Mouse (Mus musculus) gastrocnemius, adult 2 months (tissue): ENCODE data around the gene Rpl18a. TPM values are rescaled to one million over a fixed set of nuclear protein-coding genes. Genes with fewer than 3 reads are reported as not detected.
A peak's percentile ranks its signal among the peaks of the same experiment; 100 is the strongest.

Source experiments
- DNase-seq: peaks from one replicate; pipeline ENCODE4 v3.0.0; 2022
- H3K27ac ChIP-seq: fragments of 200-600 bp; 2 replicates; pipeline ENCODE4 v1.8.1; 2022; ENCODE audit warnings: mild to moderate bottlenecking
- H3K4me3 ChIP-seq: fragments of 200-600 bp; 2 replicates; pipeline ENCODE4 v1.8.1; 2022; ENCODE audit warnings: mild to moderate bottlenecking, moderate library complexity
- CTCF ChIP-seq: fragments of 200-600 bp; IDR thresholded peaks from 2 replicates; pipeline ENCODE4 v1.8.1; 2022; ENCODE audit warnings: antibody characterized with exemption, mild to moderate bottlenecking, moderate library complexity
- intact Hi-C: fragments of 180-260 bp; cut with DNase I; formaldehyde crosslinking; loops from one replicate; pipeline ENCODE4 v1.15.1; 2025
- total RNA-seq, 2 experiments: library from RNA; stranded (reverse); gene quantifications; 2 replicates each; pipeline ENCODE4 v1.2.3; 2021

The Rpl18a gene
- total RNA-seq, 2 experiments from 2014 or later = 932 to 1,039 TPM

DNA sequence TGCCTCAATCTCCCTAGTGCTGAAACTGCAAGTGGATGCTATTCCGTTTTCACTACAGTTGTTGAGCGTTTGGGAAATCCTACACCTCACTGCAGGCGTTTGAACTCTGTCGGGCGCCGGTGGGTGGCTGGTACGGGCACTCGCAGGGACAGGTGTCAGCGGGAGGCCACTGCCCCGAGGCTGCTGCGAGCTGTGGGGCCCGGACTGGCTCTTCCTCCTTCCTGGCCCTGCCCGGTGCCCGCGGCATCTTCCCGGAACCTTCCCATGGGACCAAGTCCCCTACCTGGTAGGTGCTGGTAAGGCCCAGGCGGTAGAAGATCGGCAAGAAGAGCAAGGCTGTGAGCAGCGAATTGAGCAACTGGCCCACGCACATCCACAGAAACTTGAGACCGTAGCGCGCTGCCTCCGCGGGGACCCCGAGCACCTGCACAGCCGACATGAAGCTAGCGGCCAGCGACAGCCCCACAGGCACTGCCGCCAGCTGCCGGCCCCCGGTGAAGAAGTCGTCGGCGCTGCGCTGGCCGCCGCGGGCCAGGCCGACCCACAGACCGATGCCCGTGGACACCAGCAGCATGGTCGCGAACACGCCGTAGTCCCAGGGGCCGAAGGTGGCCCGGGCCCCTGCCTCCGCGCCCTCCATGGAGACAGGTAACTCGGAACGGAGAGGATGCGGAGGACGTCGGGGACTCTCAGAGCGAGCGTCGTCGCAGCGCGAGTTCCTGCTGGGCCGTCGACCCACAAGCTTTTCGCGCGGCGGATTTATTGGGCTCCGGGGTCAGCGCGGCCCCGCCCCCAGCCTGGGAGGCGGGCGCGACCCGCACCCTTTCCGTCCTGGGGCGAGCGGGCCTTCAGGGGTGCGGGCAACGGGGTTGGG is 5.0 kb downstream of the Rpl18a start, which contains the start of gene Slc5a5:
Gene Slc5a5 (minus strand): TSS at position 736 of the 874 bp plus-strand sequence.
- TF ChIP-seq CTCF = no peak
- peak within 1 kb of the TSS; percentile 26 for H3K4me3 ChIP-seq
- intact Hi-C loops = loop anchor here (2.0 kb wide), 1 partner anchor 17 kb away; no protein-coding TSS in a partner anchor

DNA sequence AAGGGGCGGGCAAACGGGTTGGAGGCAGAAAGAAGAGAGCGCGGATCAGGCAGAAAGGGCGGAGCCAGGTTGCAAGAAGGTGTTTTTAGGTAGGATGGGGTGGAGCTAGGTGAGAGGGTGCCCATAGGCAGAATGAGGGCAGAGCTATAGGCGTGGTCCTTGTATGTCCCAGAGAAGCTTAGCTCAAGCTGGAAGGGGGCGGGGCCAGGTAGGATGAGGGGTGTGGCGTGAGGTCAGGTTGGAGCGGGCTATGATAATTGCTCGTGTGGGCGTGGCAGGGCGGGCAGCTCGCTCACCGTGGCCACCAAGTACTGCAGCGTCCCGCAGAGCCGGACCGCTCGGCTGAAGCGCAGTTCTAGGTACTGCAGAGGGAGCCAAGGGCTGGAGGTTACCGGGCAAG is 5.9 kb downstream of the Rpl18a start:
- no peak overlapping the region for H3K27ac ChIP-seq

More for the DNA sequence above, 5.0 kb downstream of the Rpl18a start, which contains the start of gene Slc5a5:
- peak; percentile 33 for DNase-seq
- no peak within 1 kb of the TSS for H3K27ac ChIP-seq

DNA sequence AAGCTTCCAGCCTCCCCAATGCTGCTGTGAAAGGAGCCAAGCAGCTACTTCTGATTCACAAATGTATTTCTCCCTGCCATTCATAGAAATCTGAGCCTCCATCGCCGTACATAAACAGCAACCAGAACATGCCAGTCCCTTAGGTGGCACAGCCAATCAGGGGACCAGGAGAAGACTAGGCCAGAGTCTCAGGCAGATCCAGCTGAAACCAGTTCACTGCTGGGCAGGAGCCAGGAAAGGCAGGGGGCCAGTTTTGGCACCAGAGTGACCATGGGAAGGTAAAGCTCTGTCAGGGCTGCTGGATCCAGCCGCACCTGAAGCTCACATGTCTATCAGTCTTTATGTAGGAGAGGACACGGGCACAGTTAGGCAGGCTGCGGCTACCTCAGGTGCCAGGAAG is 6.6 kb downstream of the Rpl18a start:
- H3K4me3 ChIP-seq = no peak overlapping the region
- TF ChIP-seq CTCF = no peak
- intact Hi-C loops = no loop called here
- no peak for DNase-seq
- H3K27ac ChIP-seq = no peak overlapping the region

More for the DNA sequence above, 5.9 kb downstream of the Rpl18a start:
- intact Hi-C loops = no loop called here
- H3K4me3 ChIP-seq = no peak overlapping the region
- no peak for TF ChIP-seq CTCF
- DNase-seq = no peak

DNA sequence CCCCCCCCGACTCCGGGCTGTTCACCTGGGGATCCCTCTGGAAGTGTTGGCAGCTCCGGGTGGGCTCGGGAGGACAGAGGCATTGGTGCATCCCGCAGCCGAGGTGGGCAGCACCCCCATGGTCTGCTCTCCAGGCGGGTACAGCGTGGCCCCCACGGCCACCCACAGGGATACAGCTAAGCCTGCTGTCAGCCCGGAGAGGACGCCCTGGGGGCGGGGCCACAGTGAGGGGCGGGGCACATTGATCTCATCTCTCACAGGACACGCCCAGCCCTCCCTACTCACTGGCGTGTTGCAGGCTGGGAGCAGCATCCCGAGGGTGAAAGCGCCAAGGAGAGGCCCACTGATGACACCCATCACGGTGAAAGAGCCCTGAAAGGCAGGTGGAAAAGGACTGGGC is 9.5 kb downstream of the Rpl18a start:
- no peak for DNase-seq
- TF ChIP-seq CTCF = no peak
- no peak overlapping the region for H3K27ac ChIP-seq
- no peak overlapping the region for H3K4me3 ChIP-seq
- intact Hi-C loops = no loop called here

DNA sequence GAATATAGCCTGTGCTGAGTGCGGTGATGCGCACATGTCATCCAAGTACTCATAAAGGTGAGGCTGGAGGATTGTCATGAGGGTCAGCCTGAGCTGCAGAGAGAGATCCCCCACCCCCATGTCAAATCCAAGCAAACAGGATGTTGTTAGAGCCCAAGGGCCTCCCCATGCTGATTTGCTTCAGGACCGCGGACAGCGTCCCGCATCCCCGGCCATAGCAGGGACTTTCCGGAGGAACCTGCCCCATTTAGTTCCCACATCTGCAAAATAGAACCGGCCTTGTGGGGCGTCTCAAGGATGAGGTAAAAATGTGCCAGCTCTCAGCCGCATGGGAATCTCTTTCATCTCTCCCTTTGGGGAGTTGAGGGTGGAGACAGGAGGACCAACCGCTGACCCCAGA is 11.6 kb downstream of the Rpl18a start:
- TF ChIP-seq CTCF = no peak
- no peak overlapping the region for H3K4me3 ChIP-seq
- intact Hi-C loops = no loop called here

DNA sequence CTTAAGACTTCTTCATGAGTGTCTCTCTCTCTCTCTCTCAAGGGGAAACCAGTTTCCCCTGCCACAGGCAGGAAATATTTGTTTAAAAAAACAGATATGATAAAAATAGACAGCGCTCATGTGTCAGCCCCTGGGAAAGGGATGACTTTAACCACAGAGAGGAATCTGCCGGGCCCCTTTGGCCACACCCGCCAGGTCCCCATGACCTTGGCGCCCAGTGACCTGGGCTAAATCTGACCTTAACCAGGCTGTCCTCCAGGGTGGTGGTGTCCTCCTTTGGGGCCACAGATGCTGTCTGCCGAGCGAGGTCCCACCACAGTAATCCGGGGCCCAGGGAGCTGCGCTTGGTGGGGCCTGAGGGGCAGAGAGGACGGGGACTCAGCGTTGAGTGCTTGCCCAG is 12.5 kb downstream of the Rpl18a start:
- no peak for DNase-seq
- no peak overlapping the region for H3K27ac ChIP-seq
- H3K4me3 ChIP-seq = no peak overlapping the region
- TF ChIP-seq CTCF = no peak
- intact Hi-C loops = no loop called here

More for the DNA sequence above, 11.6 kb downstream of the Rpl18a start:
- no peak for DNase-seq
- H3K27ac ChIP-seq = no peak overlapping the region

DNA sequence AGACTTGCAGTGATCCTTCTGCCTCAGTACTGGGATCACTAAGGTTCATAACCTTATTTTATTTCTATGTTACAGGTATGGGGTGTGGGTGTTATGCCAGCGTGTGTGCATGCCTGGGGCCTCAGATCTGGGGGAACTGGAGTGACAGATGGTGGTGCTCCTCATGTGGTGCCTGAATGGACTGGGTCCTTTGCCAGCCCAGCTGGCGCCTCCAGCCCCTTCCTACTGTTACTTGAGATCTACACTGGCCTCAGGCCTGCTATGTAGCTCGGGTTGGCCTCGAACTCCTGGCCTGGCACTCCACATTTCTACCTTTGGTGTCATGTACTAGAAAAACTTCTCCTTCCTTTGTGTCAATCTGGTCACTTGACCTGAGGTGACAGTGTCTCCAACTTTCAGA is 13.0 kb downstream of the Rpl18a start:
- peak; percentile 10 for DNase-seq
- no peak for TF ChIP-seq CTCF
- Histone ChIP-seq H3K27ac (no peak overlapping the region), H3K4me3 (no peak overlapping the region)
- intact Hi-C loops = no loop called here

DNA sequence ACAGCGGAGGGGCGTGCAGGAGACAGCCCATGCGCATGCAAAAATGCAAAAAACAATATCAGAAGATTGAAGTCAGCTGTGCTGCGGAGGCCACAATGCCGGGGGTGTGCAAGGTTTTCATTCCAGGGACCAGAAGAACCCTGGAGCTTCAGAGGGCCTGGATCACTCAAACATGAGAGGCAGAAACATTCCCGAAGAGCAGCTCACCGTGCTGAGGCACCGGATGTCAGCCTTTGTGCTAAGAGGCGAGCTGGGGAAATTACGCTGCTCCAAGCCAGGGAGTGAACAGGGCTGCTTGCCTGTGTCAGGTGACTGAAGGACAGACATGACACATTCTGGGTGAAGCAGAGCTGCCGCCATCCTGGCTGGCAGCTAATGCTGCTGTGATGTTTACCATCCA is 16.7 kb downstream of the Rpl18a start:
- no peak for TF ChIP-seq CTCF
- Histone ChIP-seq H3K4me3 (peak overlapping the region; percentile 61), H3K27ac (peak overlapping the region; percentile 74)
- DNase-seq = no peak
- intact Hi-C loops = no loop called here

DNA sequence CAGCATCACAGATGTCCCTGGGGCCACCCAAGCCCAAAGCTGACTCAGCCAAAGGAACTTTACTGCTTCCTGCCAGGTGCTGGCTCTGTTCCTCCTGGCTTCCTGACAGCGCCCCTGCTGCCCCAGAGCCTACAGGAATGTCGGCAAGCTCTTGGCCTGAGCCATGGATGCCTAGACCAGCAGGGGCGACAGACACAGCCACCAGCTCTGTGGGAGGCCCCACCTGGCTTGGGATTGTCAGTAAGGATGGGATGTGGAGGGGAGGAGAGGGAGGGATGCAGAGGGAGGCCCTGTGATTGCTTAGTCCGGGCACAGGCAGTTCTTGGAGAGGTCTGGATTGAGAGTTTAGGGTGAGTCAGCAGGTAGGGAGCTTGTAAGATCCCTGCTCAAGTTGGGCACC is 17.1 kb downstream of the Rpl18a start:
- intact Hi-C loops = no loop called here
- peak; percentile 67 for DNase-seq

DNA sequence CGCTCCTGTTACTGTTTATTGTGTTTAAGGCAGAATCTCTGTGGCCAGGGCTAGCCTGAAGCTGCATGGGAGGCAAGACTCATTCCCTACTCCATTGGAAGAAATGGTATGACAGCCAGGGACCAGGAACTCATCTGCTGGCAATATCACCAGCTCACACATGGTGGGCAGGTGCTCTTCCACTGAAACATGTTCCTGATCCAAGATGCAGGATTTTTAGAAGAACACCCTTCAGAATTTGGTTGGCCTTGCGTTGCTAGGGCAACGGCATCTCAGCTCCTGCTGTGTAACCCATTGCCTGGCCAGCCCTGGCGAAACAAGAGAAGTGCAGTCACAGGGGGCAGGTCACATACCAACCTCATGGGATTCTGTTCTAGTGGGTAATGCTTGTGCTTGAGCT is 17.7 kb downstream of the Rpl18a start:
- peak; percentile 14 for DNase-seq
- intact Hi-C loops = no loop called here
- no peak overlapping the region for H3K27ac ChIP-seq
- no peak overlapping the region for H3K4me3 ChIP-seq
- TF ChIP-seq CTCF = no peak

More for the DNA sequence above, 17.1 kb downstream of the Rpl18a start:
- H3K27ac ChIP-seq = peak overlapping the region; percentile 74
- no peak for TF ChIP-seq CTCF
- peak overlapping the region; percentile 61 for H3K4me3 ChIP-seq

DNA sequence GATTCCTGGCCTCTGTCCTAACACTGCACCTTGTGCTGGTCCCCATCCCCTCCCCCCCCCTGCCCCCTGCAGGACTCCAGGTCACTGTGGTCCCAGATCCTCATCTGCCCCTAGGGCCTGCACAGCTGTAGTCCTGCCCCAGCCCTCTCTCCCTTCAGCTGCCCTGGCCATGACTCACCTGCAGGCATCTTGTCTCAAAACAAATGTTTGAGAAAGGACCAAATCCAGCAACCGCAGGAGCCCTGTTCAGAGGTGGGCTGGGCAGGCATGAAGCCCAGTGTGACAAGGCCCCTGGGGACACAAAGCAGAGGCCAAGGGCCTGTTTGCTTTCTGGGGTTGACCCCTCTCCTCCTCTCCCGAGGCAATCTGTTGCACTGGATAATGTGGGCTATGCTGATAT is 19.0 kb downstream of the Rpl18a start:
- TF ChIP-seq CTCF = no peak
- intact Hi-C loops = no loop called here
- Histone ChIP-seq H3K27ac (no peak overlapping the region), H3K4me3 (no peak overlapping the region)
- DNase-seq = no peak

DNA sequence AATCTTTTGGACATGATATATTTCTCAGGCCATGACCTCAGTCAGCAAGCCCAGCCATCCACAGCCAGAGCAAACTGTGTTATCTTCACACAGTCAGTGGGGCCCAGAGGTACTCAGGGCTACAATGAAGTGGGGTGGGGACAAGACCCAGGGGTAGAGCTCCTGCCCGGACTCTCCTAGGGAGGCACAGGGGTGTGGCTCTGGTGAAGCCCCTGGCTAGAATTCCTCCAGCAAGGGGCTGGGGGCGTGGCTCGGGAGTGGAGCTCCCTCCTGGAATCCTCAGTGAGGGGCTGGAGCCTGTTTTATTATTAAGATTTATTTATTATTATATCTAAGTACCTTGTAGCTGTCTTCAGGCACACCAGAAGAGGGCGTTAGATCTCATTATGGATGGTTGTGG is 20.8 kb downstream of the Rpl18a start:
- intact Hi-C loops = no loop called here

DNA sequence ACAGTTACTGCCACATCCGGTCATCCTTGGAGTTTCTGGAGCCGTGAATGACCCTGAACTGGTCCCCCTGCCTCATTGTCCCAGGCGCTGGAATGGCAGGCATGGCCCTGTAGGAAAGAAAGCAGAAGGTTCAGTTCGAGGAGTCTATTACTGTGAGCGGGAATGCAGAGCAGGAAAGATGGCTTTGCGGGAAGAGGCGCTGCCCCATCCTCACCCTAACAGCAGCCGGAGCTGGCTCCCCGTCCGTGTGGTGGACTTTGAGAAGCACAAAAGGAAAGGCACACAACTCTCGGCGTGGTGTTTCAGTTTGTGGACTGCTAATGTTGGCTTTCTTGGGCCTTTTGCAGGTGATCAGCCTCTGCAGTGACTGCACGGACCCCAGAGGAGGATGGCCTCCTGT is 22.8 kb downstream of the Rpl18a start:
- Histone ChIP-seq H3K4me3 (no peak overlapping the region), H3K27ac (no peak overlapping the region)
- DNase-seq = no peak
- intact Hi-C loops = loop anchor here (2.0 kb wide), 1 partner anchor 18 kb away; the partner anchor contains the start of gene Slc5a5
- TF ChIP-seq CTCF = no peak

More for the DNA sequence above, 20.8 kb downstream of the Rpl18a start:
- Histone ChIP-seq H3K4me3 (no peak overlapping the region), H3K27ac (no peak overlapping the region)
- DNase-seq = no peak
- TF ChIP-seq CTCF = no peak
